Mouse (Mus musculus) forelimb bud, embryonic 11.5 days (tissue): Measurements from ENCODE around the gene Map3k12.

Experiments used
- DNase-seq: peaks from one replicate; pipeline ENCODE4 v3.0.0-alpha.2; 2012; ENCODE audit warnings: low read depth, low spot score

The Map3k12 gene

GRCm38 (mm10) chr15:102516728-102517404 lies at the start of gene Map3k12:
Gene Map3k12, minus strand, starts transcription at chr15:102517064.
- DNase-seq = peak; percentile 47

- DNase-seq = no peak
Measured at GRCm38 (mm10) chr15:102563681-102564080, 46.8 kb upstream of the Map3k12 start.

GRCm38 (mm10) chr15:102563061-102563460 lies 46.2 kb upstream of the Map3k12 start:
- no peak for DNase-seq

GRCm38 (mm10) chr15:102562491-102562890 lies 45.6 kb upstream of the Map3k12 start:
- no peak for DNase-seq

GRCm38 (mm10) chr15:102557580-102557979 lies 40.7 kb upstream of the Map3k12 start:
- DNase-seq = no peak

DNA sequence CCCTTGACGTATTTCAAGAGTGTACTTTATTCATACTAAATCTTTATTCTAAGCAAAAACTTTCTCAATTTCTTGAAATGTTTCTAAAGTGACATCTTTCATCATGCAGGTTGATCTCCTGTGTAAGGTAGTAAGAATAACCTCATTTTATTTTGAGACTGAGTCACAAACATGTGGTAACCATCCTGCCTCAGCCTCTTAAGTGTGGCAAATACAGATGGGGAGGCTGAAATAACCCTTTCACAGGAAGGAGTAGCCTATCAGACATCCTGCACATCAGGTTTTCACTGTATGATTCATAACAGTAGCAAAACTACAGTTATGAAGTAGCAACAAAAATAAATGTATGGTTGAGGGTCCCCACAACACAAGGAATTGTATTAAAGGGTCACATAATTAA lies 38.7 kb upstream of the Map3k12 start:
- DNase-seq = no peak

- DNase-seq = no peak
Measured at GRCm38 (mm10) chr15:102552599-102552998, 35.7 kb upstream of the Map3k12 start.

- DNase-seq = no peak
Measured at GRCm38 (mm10) chr15:102547478-102547877, 30.6 kb upstream of the Map3k12 start.

DNA sequence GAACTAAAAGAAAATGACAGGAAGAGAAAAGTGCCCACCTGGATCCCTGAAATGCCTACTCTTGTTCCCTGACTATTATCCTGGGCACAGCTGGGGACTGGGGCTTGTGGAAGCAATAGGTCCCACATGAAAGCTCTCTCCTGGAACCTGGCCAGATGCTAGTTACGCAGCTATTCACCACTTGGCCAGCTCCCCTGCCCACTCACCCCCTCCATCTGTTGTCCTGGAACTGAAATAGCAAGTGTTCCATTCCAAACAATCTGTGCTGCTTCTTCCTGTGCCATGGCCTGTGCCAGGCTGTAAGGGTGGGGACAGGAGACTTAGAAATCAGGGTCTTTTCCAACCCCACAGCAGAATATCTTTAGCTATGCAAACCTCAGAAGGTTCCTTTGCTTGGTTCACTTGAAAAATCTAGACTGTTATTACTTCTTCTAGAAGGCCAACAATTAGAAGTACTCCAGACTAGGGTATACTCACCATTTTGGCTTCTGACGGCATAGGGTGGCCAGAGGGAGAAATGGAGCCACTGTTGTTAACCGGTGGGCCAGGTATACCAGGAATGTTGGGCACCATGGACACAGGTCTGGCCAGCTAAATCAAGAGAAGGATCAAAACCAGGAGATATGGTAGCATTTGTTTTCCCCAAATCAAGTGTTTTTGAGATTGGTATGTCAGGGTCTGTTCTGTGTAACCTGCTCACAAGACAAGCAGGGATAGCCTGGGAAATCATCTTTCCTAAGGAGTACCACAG lies 30.0 kb upstream of the Map3k12 start:
- no peak for DNase-seq

GRCm38 (mm10) chr15:102546246-102546645 lies 29.4 kb upstream of the Map3k12 start:
- no peak for DNase-seq

- no peak for DNase-seq
Measured at GRCm38 (mm10) chr15:102544801-102545200, 27.9 kb upstream of the Map3k12 start.

- no peak for DNase-seq
Measured at GRCm38 (mm10) chr15:102533926-102534325, 17.1 kb upstream of the Map3k12 start.

- no peak for DNase-seq
Measured at GRCm38 (mm10) chr15:102532106-102532900, 15.4 kb upstream of the Map3k12 start.

DNA sequence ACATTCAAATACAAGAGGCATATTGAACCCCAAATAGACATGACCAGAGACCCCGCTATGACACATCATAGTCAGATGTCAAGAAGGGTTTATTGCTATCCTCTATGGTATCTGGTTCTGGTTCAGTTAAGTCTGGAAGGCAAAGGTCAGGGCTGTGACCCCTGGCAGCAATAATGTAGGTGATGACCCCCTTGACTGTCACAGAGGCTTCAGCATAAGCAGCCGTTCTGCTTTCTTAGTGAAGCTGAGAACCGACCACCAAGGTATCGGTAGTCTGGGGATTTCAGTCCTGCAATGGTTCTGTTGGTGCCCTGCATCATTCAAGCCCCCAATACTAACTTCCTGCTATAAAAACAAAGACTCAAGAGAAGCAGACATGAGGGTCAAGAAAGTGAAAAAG lies 14.7 kb upstream of the Map3k12 start:
- DNase-seq = no peak

DNA sequence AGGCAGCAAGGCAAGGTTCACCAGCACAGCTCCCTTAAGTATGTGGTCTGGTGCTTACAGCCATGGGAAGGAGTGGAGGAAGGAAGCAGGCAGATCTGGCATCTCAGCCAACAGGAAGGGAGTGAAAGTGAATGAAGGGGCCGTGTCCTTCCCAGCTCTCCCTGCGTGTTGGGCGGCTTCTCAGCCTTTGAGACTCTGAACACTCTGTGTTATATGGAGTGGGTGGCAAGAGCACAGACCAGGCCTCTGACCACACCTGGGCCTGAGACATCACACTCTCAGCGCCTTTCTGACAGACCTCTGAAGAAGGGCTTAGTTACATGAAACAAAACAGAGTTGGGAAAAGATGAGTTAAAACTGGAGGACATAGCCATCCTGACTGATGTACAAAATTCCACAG lies 13.7 kb upstream of the Map3k12 start:
- DNase-seq = no peak

- DNase-seq = no peak
Measured at GRCm38 (mm10) chr15:102528396-102528795, 11.5 kb upstream of the Map3k12 start.

GRCm38 (mm10) chr15:102527936-102528335 lies 11.1 kb upstream of the Map3k12 start:
- no peak for DNase-seq

DNA sequence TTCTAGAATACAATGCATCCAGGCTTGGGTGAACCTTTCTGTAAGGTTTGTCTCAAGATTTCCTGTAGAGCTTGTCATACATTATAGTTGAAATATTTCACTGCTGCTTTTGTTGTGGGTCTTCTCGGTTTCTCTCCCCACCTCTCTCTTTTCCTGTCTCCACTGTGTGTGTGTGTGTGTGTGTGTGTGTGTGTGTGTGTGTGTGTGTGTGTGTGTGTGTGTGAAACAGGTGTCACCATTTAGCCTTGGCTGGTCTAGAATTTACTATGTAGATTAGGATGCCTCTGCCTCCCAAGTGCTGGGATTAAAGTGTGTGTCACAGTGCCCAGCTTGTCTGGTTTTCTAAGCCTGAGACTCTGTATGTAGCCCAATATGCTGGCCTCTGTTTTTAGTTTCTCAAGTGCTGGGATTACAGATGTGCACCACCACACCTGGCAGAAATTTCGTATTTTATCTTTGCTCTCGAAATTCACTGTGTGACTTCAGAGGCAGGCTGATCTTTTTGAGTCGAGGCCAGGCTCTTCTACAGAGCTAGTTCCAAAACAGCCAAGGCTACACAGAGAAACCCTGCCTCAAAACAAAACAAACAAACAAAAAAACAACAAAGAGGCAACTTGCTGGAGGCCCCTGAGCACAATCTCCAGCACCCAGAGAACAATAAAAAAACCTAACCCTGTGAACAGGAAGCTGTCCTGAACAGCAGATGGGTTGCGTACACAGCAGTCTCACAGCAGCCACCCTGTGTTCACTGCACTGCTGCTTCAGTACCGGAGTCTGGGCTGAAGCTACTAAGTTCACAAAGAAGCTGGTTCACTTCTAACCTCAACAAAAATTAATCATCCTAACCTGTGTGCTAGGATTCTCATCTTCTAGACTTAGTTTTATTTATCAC lies 9.5 kb upstream of the Map3k12 start:
- DNase-seq = no peak

DNA sequence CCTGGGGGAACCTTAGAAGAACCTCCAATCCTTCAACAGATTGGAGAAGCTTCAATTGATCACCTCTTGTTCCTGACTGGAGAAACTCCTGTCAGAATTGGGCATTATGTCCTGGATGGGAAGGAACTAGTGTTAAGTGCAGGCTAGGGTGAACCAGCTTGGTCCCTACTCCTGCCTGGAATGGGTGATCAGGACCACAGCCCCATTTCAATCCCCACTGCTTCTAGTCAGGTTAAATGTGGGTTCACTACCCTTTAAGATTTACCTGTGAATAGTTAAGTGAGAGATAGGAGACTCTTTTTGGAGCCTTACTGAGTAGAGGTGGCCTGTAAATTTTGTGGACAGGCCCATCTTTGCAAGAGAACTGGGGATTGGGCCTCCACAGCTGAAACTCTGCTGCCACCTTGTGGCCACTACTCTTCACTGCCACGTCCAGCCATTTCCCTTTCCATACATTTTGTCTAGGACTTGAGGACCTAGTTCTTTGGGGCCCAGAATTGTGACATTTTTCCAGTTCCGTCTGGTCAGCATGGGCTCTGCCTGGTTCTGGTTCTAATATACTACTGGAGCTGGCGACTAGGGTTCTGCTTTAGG lies 8.1 kb upstream of the Map3k12 start, which contains the start of gene Npff:
Gene Npff (minus strand): TSS at position 51 of the 594 bp plus-strand sequence.
- peak; percentile 83 for DNase-seq

- DNase-seq = no peak
Measured at GRCm38 (mm10) chr15:102521480-102521879, 4.6 kb upstream of the Map3k12 start.

GRCm38 (mm10) chr15:102520416-102520815 lies 3.6 kb upstream of the Map3k12 start:
- DNase-seq = no peak
